Mouse (Mus musculus): ENCODE measurements at regions not wholly inside any gene's neighbourhood (a gene's known extent, or its start where the extent isn't known, plus 50 kb on each side); places are given as distances from the start of the nearest gene placed in this dataset.

GRCm38 (mm10) chr13:107823342-107823741 lies 220.9 kb upstream of the Smim15 start:
- no peaks in the 10 kb centered on the region for H3K9me3 ChIP-seq (replicated peaks; ENCODE audit: insufficient read depth, low read length)
- H3K4me1 ChIP-seq (ENCODE audit: control insufficient read depth in 1 of 2, insufficient read depth in 2 of 2, low read length in 2 of 2), result peaks cover 6 to 8% of the 10 kb centered on the region in 2 experiments
- peaks cover 4% of the 10 kb centered on the region for H3K79me2 ChIP-seq (ENCODE audit: control insufficient read depth, insufficient read depth, low read length, poor library complexity)

GRCm38 (mm10) chr13:107822198-107822597 lies 222.0 kb upstream of the Smim15 start:
- peaks cover 6 to 8% of the 10 kb centered on the region in 2 experiments for H3K4me1 ChIP-seq (ENCODE audit: control insufficient read depth in 1 of 2, insufficient read depth in 2 of 2, low read length in 2 of 2)
- no peaks in the 10 kb centered on the region for H3K9me3 ChIP-seq (replicated peaks; ENCODE audit: insufficient read depth, low read length)
- TF ChIP-seq USF2 (IDR thresholded peaks at IDR 0.05; ENCODE audit: borderline replicate concordance in 1 of 2, insufficient read depth in 1 of 2, low read depth in 1 of 2, low read length in 2 of 2) (no peak), ZMIZ1 (IDR thresholded peaks at IDR 0.05; ENCODE audit: low read depth, low read length) (no peak), MAZ (IDR thresholded peaks at IDR 0.05; ENCODE audit: low read depth, low read length) (no peak), GABPA (IDR thresholded peaks at IDR 0.05; ENCODE audit: low read depth, low read length) (no peak), BHLHE40 (IDR thresholded peaks at IDR 0.05; ENCODE audit: borderline replicate concordance, low read depth, low read length) (no peak), KAT2A (conservative IDR thresholded peaks at IDR 0.05; ENCODE audit: low read depth, low read length) (no peak), GATA1 (IDR thresholded peaks at IDR 0.05; ENCODE audit: low read depth, low read length) (no peak), ZNF384 (IDR thresholded peaks at IDR 0.05; ENCODE audit: low read depth, low read length) (no peak), MEF2A (IDR thresholded peaks at IDR 0.05; ENCODE audit: extremely low read depth, insufficient replicate concordance, low read depth, low read length, poor library complexity, severe bottlenecking) (no peak), ZKSCAN1 (IDR thresholded peaks at IDR 0.05; ENCODE audit: low read depth, low read length) (no peak), POLR2AphosphoS5 (IDR thresholded peaks at IDR 0.05; ENCODE audit: borderline replicate concordance, low read depth, low read length) (no peak), UBTF (IDR thresholded peaks at IDR 0.05; ENCODE audit: borderline replicate concordance, insufficient read depth, low read depth, low read length) (no peak), MAX (IDR thresholded peaks at IDR 0.05; ENCODE audit: low read length) (no peak), RCOR1 (IDR thresholded peaks at IDR 0.05; ENCODE audit: low read depth, low read length) (no peak), ETS1 (IDR thresholded peaks at IDR 0.05; ENCODE audit: low read depth, low read length) (no peak)
- no peaks in the 10 kb centered on the region for H3K27me3 ChIP-seq (ENCODE audit: control insufficient read depth in 1 of 2, insufficient read depth in 2 of 2, low read length in 2 of 2)
- no peak overlapping the region for H3K27ac ChIP-seq (ENCODE audit: control insufficient read depth, low read depth, low read length)
- peaks cover 6% of the 10 kb centered on the region for H3K79me2 ChIP-seq (ENCODE audit: control insufficient read depth, insufficient read depth, low read length, poor library complexity)
- H3K4me3 ChIP-seq (ENCODE audit: control insufficient read depth in 1 of 2, insufficient read depth in 1 of 2, low read depth in 2 of 2, low read length in 2 of 2), result no peak overlapping the region
- DNase-seq (ENCODE audit: low read depth, low spot score), result no peak
- no peak overlapping the region for H3K9ac ChIP-seq (ENCODE audit: control insufficient read depth, low read depth, low read length, poor library complexity, severe bottlenecking)
- H3K36me3 ChIP-seq (ENCODE audit: control insufficient read depth in 1 of 2, insufficient read depth in 2 of 2, low read length in 2 of 2), result peaks cover 0 to 4% of the 10 kb centered on the region in 2 experiments; a peak in 1 of 4 replicates

More at GRCm38 (mm10) chr13:107823342-107823741, 220.9 kb upstream of the Smim15 start:
- Histone ChIP-seq H3K27me3 (ENCODE audit: control insufficient read depth in 1 of 2, insufficient read depth in 2 of 2, low read length in 2 of 2) (no peaks in the 10 kb centered on the region), H3K4me3 (ENCODE audit: control insufficient read depth in 1 of 2, insufficient read depth in 1 of 2, low read depth in 2 of 2, low read length in 2 of 2) (no peak overlapping the region), H3K9ac (ENCODE audit: control insufficient read depth, low read depth, low read length, poor library complexity, severe bottlenecking) (no peak overlapping the region), H3K27ac (ENCODE audit: control insufficient read depth, low read depth, low read length) (no peak overlapping the region), H3K36me3 (ENCODE audit: control insufficient read depth in 1 of 2, insufficient read depth in 2 of 2, low read length in 2 of 2) (peaks cover 0 to 4% of the 10 kb centered on the region in 2 experiments; a peak in 1 of 4 replicates)
- TF ChIP-seq ZNF384 (IDR thresholded peaks at IDR 0.05; ENCODE audit: low read depth, low read length) (peak; percentile 82), ZC3H11A (IDR thresholded peaks at IDR 0.05; ENCODE audit: low read depth, low read length) (no peak)
- DNase-seq (ENCODE audit: low read depth, low spot score), result no peak
